Mouse (Mus musculus) thymus, adult 2 months (tissue): ENCODE measurements around the gene Ldlrad3. TPM values are rescaled to one million over a fixed set of nuclear protein-coding genes. Genes with fewer than 3 reads are reported as not detected.

Experiments used
- DNase-seq: peaks from one replicate; pipeline ENCODE4 v3.0.0; 2021
- H3K27ac ChIP-seq: fragments of 200-500 bp; 2 replicates; pipeline ENCODE4 v1.5.1; 2012; ENCODE audit warnings: low read length, control low read depth; ENCODE audit not compliant: control insufficient read depth, insufficient read depth
- H3K27me3 ChIP-seq: fragments of 200-500 bp; 2 replicates; pipeline ENCODE4 v1.6.1; 2012; ENCODE audit warnings: mild to moderate bottlenecking, low read length, moderate library complexity, mixed read lengths; ENCODE audit not compliant: control insufficient read depth, insufficient read depth
- H3K36me3 ChIP-seq: fragments of 200-500 bp; 2 replicates; pipeline ENCODE4 v1.6.1; 2012; ENCODE audit warnings: mild to moderate bottlenecking, low read length, moderate library complexity; ENCODE audit not compliant: control insufficient read depth, insufficient read depth
- H3K4me1 ChIP-seq: fragments of 200-500 bp; replicated peaks from 2 replicates; pipeline ENCODE4 v1.6.1; 2012; ENCODE audit warnings: low read length; ENCODE audit not compliant: control insufficient read depth, insufficient read depth
- H3K4me3 ChIP-seq: fragments of 200-500 bp; 2 replicates; pipeline ENCODE4 v1.5.1; 2012; ENCODE audit warnings: mild to moderate bottlenecking, low read length, control low read depth, moderate library complexity; ENCODE audit not compliant: control insufficient read depth, insufficient read depth
- CTCF ChIP-seq: fragments of 200-500 bp; IDR thresholded peaks from 2 replicates; pipeline ENCODE4 v1.5.1; 2012; ENCODE audit warnings: mild to moderate bottlenecking, control low read depth, low read length, moderate library complexity, borderline replicate concordance; ENCODE audit not compliant: control insufficient read depth, poor library complexity, insufficient read depth; ENCODE audit errors: extremely low read depth
- POLR2A ChIP-seq: fragments of 200-500 bp; IDR thresholded peaks from 2 replicates; pipeline ENCODE4 v1.6.1; 2012; ENCODE audit warnings: mild to moderate bottlenecking, low read length, control low read depth, moderate library complexity; ENCODE audit not compliant: control insufficient read depth, poor library complexity, insufficient read depth; ENCODE audit errors: extremely low read depth
- WGBS: fragments of 180-500 bp; shearing (Covaris S2); methylation state at CpG from one replicate; pipeline ENCODE4 v1.1.7; 2018; 5-methylcytosine and 5-hydroxymethylcytosine counted together
- polyA plus RNA-seq: library from polyadenylated mRNA; depleted of rRNA; stranded (reverse); fragments of >200 nt; gene quantifications from 2 replicates; pipeline ENCODE4 v1.2.3, GENCODE M21; 2012

Ldlrad3 gene
- polyA plus RNA-seq, 1 experiment: 12.9 TPM

DNA sequence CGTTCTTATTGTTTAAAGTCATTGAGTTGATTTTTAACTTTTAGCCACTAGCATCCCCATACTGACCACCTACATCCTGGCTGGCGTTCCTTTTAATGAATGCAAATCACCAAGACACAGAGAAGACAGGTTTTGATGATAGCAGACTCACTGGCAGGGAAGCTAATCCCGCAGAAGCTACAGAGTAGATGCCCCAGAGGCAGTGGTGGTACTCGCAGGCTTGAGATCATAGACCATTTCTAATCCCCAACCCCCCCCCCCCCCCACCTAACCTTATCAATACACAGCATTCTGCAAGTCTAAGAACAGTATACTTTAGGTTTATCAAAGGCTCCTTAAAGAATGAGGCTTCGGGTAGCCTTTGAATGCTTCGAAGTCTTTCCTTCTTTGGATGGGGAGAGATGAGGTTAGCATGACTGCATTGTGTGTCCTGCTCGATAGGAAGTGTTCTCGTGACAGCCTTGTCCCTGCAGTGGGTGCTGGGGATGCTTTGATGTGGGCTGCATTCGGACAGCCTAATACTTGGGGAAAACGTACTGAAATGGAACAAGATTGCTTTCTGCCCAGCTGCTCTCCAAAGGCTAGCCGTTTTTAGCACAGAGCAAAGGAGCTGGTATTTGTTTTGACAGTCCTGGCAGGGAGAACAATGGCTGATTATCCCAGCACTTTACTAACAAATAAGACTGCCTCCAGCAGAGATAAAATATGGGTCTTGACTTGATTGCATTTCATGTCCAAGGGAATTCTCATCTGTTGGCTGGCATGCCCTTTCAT is 37.4 kb upstream of the Ldlrad3 start:
- H3K27ac ChIP-seq: no peak overlapping the region
- WGBS: 42% methylated on average over 11 of the region's 11 CpGs
- no peaks in the 10 kb centered on the region; the same call in 1 of the 2 replicates for H3K4me1 ChIP-seq
- no peaks in the 10 kb centered on the region for H3K27me3 ChIP-seq
- no peaks in the 10 kb centered on the region for H3K36me3 ChIP-seq
- TF ChIP-seq POLR2A (no peak), CTCF (no peak)
- H3K4me3 ChIP-seq: no peak overlapping the region
- DNase-seq: no peak

DNA sequence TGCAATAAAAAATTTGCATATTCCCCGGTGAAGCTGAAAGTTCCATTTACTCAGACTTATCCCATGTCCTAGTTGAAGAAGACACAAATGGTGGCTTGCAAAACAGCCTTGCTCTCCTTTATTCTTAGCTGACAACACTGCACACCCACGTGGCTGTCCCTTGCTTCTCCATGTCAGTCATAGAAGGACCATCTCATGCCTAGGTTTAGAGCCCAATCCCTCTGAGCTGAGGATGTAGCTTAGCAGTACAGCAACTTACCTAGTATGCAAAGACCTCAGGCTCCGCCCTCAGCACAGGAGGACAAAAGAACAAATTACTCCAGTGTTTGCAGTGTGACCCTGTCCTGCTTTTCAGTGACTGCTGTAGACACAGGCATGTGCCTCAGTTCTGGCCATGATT is 36.6 kb upstream of the Ldlrad3 start:
- H3K4me1 ChIP-seq: no peaks in the 10 kb centered on the region; the same call in 1 of the 2 replicates
- H3K4me3 ChIP-seq: no peak overlapping the region
- no peaks in the 10 kb centered on the region for H3K27me3 ChIP-seq
- TF ChIP-seq CTCF (no peak), POLR2A (no peak)
- H3K36me3 ChIP-seq: no peaks in the 10 kb centered on the region
- H3K27ac ChIP-seq: no peak overlapping the region
- 93% methylated on average over 3 of the region's 3 CpGs for WGBS
- no peak for DNase-seq

DNA sequence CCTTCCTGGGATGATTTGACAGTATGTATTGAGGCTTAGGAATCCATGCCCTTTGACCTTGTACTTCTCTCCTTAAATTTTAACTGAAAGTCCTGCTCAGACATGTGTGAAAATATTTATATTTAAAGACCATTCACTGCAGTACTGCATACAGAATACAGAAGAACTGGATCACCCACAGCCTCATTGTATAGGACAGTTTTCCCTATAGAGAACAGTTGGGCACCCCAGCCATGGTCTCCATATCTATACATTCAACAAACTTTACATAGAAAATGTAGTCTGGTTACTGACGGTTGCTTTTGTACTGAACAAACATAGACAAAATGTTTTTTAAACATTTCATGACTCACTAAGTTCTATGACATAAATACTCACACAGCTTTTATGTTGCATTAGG is 30.6 kb upstream of the Ldlrad3 start:
- H3K27me3 ChIP-seq: no peaks in the 10 kb centered on the region
- no peaks in the 10 kb centered on the region for H3K36me3 ChIP-seq
- TF ChIP-seq CTCF: no peak
- no peak for TF ChIP-seq POLR2A
- DNase-seq: no peak
- no peak overlapping the region for H3K4me3 ChIP-seq
- H3K4me1 ChIP-seq: no peaks in the 10 kb centered on the region
- H3K27ac ChIP-seq: no peak overlapping the region
- 97% methylated on average over 1 of the region's 1 CpGs for WGBS

DNA sequence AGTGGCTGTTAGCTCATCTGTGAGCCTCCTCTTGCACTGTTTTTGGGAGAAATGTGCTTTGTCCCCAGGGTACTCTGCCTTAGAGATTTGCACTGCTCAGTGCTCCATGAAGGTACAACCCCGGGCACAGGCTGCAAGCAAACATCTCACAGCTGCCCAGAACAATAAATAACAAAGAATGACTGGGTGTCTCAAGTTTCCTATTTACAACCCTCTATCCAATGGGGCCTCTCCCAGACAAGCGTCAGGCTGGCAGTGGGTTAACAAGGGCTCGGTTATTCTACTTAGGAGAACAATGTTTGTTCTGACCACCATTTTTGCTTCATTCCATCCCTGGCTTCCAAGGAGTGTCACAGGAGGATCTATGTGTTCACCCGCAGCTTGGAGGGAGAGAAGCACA is 25.9 kb upstream of the Ldlrad3 start:
- H3K4me3 ChIP-seq: no peak overlapping the region
- H3K36me3 ChIP-seq: no peaks in the 10 kb centered on the region
- no peaks in the 10 kb centered on the region for H3K27me3 ChIP-seq
- no peak for DNase-seq
- WGBS: 81% methylated on average over 4 of the region's 4 CpGs
- no peak for TF ChIP-seq POLR2A
- no peak for TF ChIP-seq CTCF
- no peaks in the 10 kb centered on the region for H3K4me1 ChIP-seq
- no peak overlapping the region for H3K27ac ChIP-seq

DNA sequence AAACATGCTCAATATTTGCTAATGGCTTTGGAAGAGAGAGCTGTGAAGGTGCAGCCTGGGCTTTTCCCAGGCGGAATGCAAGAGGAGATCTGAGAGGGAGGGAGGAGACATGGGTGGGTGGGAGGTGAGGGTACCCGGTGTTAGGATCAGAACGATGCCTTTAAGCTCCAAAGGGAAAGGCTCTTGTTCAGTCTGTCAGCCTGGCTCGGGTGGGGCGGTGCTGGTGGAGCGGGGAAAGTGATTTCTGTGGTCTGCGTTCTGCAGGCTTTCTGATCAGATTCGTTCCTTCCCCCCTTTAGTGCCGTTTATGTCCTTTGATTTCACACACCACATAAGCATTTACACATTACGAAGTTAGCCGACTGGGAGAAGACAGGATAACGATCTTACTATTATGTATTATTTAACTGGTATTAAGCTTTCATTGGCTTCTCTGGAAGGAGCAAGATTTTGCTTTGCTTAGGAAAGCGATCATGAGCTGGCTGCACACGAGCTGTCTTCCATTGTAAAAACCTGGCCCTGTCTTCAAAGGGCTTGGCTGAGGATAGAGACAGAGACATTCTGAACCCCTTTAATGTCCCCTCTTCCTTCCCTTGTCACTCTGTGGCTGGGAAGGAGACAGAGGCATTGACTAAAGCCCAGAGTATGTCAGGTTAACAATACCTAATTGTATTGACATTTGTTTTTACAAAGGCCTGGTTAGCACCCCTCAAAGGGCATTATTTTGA is 19.7 kb upstream of the Ldlrad3 start:
- no peak for DNase-seq
- Histone ChIP-seq H3K4me3 (no peak overlapping the region), H3K4me1 (peaks cover 5% of the 10 kb centered on the region), H3K27ac (no peak overlapping the region), H3K36me3 (no peaks in the 10 kb centered on the region), H3K27me3 (no peaks in the 10 kb centered on the region)
- 55% methylated on average over 14 of the region's 14 CpGs for WGBS
- no peak for TF ChIP-seq CTCF

DNA sequence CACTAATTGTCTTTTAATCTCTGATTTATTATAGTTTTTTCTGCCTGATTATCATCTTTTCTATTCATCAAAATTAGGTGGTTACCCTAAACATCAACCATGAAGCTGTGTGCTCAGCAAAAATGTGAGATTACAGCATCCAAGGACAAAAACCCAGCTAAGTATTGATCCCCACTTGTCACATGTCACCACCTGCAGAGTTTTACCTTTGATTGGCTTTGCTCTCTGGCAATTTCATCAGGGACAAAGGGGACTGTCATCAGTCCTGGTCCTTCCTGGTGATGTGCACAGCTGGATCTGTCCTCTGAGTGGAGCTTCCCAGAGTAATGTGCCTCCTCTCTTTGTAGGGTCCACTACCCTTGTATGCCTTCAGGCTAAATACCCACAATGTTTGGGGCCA is 17.3 kb upstream of the Ldlrad3 start:
- Histone ChIP-seq H3K27ac (no peak overlapping the region), H3K4me1 (peaks cover 5% of the 10 kb centered on the region), H3K4me3 (no peak overlapping the region), H3K27me3 (no peaks in the 10 kb centered on the region), H3K36me3 (no peaks in the 10 kb centered on the region)
- DNase-seq: no peak
- TF ChIP-seq CTCF: no peak
- no peak for TF ChIP-seq POLR2A
